Mouse (Mus musculus): Measurements from ENCODE around the gene Dab1.

- TF ChIP-seq CTCF (IDR thresholded peaks at IDR 0.05; ENCODE audit: control insufficient read depth, insufficient read depth, low read length) (no peak), POLR2A (IDR thresholded peaks at IDR 0.05; ENCODE audit: borderline replicate concordance, control insufficient read depth, low read depth, low read length) (no peak)
Measured at GRCm38 (mm10) chr4:104724258-104724657, 1105.1 kb downstream of the Dab1 start.
